Mouse (Mus musculus) induced T-regulatory cell, adult 2 months (primary cell): ENCODE results near the gene B4galt4.

Experiments
- DNase-seq: peaks from one replicate; pipeline ENCODE4 v3.0.0-alpha.2; 2012; ENCODE audit warnings: low read depth

The B4galt4 gene

GRCm38 (mm10) chr16:38728576-38729132 is 13.4 kb upstream of the B4galt4 start:
- no peak for DNase-seq

GRCm38 (mm10) chr16:38729139-38729538 is 12.9 kb upstream of the B4galt4 start:
- DNase-seq = no peak

- peak; percentile 80 for DNase-seq
Observed at GRCm38 (mm10) chr16:38729610-38730288, 12.3 kb upstream of the B4galt4 start.

- peak; percentile 65 for DNase-seq
Observed at GRCm38 (mm10) chr16:38730921-38731320, 11.1 kb upstream of the B4galt4 start.

GRCm38 (mm10) chr16:38741204-38741903 is 710 bp upstream of the B4galt4 start:
- DNase-seq = no peak

GRCm38 (mm10) chr16:38742659-38743131 is 631 bp downstream of the B4galt4 start:
- DNase-seq = peak; percentile 68

GRCm38 (mm10) chr16:38743941-38744673 is 2.0 kb downstream of the B4galt4 start:
- no peak for DNase-seq

- no peak for DNase-seq
Observed at GRCm38 (mm10) chr16:38750803-38751202, 8.7 kb downstream of the B4galt4 start.

- no peak for DNase-seq
Observed at GRCm38 (mm10) chr16:38753631-38754030, 11.6 kb downstream of the B4galt4 start.

- DNase-seq = peak; percentile 36
Observed at GRCm38 (mm10) chr16:38755452-38756176, 13.6 kb downstream of the B4galt4 start.

GRCm38 (mm10) chr16:38756177-38756503 is 14.1 kb downstream of the B4galt4 start:
- DNase-seq = no peak

- DNase-seq = no peak
Observed at GRCm38 (mm10) chr16:38756572-38756971, 14.5 kb downstream of the B4galt4 start.

GRCm38 (mm10) chr16:38757626-38758025 is 15.6 kb downstream of the B4galt4 start:
- no peak for DNase-seq

GRCm38 (mm10) chr16:38758104-38758861 is 16.2 kb downstream of the B4galt4 start:
- no peak for DNase-seq

GRCm38 (mm10) chr16:38760239-38760638 is 18.2 kb downstream of the B4galt4 start:
- DNase-seq = no peak

- no peak for DNase-seq
Observed at GRCm38 (mm10) chr16:38760834-38761375, 18.8 kb downstream of the B4galt4 start.

GRCm38 (mm10) chr16:38761972-38762371 is 19.9 kb downstream of the B4galt4 start:
- DNase-seq = no peak

- no peak for DNase-seq
Observed at GRCm38 (mm10) chr16:38762401-38762800, 20.3 kb downstream of the B4galt4 start.

- DNase-seq = no peak
Observed at GRCm38 (mm10) chr16:38763508-38763907, 21.4 kb downstream of the B4galt4 start.

GRCm38 (mm10) chr16:38766671-38767070 is 24.6 kb downstream of the B4galt4 start:
- no peak for DNase-seq

GRCm38 (mm10) chr16:38767761-38768160 is 25.7 kb downstream of the B4galt4 start:
- no peak for DNase-seq
